Mouse (Mus musculus) testis, postnatal 14 days (tissue): ENCODE data around the gene Fgf2.
A peak's percentile ranks its signal among the peaks of the same experiment; 100 is the strongest.

ENCODE experiments used
- DNase-seq: peaks from one replicate; pipeline ENCODE4 v3.0.0; 2021; ENCODE audit warnings: low spot score

Fgf2 gene

DNA sequence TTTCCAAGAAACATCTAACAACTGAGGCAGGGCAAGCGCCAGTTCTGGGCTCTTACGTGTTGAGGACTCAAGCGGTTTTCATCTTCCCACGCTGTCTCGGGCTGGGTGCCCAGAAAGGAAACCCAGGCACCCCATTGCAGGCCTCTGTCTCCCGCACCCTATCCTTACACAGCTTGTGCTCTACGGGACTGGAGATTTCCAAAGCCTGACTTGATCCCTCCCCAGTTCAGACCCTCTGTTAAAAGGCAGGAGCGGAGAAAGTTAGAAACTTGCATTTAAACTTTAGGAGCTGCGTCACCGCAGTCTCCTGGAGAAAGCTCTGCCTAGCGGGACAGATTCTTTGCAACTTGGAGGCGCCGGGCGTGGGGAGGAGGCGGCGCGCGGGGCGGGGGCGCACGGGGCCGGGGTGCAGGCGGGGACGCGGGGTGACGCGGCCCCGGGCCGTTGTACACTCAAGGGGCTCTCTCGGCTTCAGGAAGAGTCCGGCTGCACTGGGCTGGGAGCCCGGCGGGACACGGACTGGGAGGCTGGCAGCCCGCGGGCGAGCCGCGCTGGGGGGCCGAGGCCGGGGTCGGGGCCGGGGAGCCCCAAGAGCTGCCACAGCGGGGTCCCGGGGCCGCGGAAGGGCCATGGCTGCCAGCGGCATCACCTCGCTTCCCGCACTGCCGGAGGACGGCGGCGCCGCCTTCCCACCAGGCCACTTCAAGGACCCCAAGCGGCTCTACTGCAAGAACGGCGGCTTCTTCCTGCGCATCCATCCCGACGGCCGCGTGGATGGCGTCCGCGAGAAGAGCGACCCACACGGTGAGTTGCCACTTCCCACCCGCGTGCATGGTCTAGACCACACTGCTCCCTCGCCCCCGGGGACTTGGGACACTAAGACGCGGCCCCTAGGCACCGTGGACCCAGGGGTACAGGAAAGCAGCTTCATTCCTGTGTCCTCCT lies at the start of gene Fgf2:
Fgf2 (plus strand) TSS at position 126 of the 945 bp plus-strand sequence.
- DNase-seq: peak; percentile 16

DNA sequence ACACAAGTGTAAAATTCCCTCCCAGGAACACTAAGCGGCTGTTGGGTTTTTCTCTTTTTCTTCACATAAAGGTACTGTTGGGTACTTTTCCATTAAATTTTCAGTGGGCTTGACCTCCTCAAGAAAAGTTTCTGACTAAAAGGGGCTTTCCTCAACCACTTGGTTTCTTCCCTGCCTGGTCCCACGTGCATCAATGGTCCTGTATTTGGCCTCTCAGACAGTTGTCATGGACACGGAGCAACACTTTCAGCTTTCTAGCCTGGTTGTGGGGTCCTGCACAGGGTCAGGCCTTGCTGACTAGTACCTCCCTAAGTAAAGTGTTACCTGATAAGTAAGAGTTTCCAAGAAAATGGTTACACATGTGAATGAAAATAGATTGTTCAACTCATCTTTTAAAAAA lies 48.7 kb upstream of the Fgf2 start:
- DNase-seq: no peak

- no peak for DNase-seq
These were observed 45.5 kb upstream of the Fgf2 start for GRCm38 (mm10) chr3:37302685-37303084.

GRCm38 (mm10) chr3:37303392-37304139 lies 44.6 kb upstream of the Fgf2 start:
- no peak for DNase-seq

DNA sequence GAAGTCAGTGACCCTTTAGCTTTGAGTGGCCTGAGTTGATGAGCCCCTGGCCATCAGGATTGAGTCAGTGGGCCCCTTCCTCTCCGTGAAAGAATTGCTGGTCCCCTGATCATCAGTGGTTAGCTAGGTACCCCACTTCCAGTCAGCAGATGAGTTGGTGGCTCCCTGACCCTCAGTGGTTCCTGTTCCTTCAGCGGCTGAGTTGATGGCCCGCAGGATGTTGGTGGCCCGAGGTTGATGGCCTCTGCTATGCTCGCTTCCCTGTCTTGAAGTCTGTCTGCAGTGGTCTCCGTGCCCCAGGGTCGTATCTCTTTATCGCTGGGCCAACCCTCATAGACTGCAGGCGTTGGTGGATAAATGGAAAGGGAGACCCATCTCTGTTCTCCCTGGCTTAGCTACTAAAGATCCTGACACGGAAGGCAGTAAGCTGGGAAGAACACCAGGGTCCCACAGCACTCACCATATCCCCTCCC lies 36.2 kb upstream of the Fgf2 start:
- no peak for DNase-seq

- peak; percentile 95 for DNase-seq
These were observed 35.7 kb upstream of the Fgf2 start, which contains the start of the genes Bbs12 and Cetn4 for GRCm38 (mm10) chr3:37312370-37312941. Bbs12 (plus strand) TSS chr3:37312554. Cetn4 (minus strand) TSS chr3:37312708.

DNA sequence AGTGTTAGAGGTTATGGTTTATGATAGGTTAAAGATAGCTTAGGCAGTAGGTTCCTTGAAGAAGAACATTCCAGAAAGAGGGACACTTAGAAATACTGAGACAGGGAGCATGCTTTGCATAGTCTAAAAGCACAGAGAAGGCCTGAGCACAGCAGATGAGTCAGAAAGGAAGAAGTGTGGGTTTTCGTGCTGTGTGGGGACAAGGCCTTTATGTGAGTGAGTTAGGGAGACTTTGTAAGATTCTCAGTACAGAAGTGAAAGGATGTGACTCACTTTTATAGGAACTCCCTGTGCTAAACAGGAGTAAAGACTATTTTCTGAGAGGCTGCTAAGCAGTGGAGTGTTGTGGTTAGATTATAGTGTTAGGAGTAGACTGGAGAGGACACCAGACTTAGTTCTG lies 34.8 kb upstream of the Fgf2 start:
- DNase-seq: no peak

GRCm38 (mm10) chr3:37316233-37316632 lies 31.9 kb upstream of the Fgf2 start:
- no peak for DNase-seq

- DNase-seq: no peak
These were observed 23.8 kb upstream of the Fgf2 start for GRCm38 (mm10) chr3:37324310-37324709.

DNA sequence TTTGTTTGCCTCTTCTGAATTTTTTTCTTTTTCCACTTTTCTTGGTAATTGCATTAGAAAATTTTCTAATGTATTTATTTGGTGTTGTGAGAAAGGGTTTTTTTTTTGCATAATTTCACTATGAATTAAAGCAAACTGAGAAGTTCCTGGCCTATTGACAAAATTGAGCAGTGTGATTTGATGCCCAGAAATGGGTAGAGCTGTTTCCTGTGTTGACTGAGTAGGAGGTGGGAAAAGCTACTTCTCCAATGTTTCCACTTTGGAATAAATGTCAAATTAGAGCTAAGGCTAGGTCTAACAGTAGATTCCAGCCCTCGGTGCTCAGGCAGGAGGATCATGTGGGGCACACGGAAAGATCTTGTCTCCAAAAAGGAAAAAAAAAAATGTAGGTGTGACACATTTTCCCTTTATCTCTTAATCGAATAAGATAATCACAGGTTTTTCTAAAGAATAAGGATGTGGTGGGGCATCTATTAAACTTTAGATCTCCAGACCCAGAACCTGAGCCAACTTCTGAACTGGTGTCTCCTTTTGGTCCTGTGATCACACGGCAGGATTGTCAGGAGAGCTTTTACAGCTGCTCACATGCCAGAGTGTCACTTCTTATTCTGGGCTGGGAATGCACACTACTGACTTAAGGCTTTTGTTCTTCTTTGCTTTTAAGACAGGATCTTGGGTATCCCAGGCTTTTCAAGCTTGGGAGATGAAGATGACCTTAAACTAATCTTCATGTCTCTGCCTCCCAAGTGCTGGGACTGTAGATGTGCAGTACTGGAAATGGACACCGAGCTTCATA lies 22.6 kb upstream of the Fgf2 start:
- no peak for DNase-seq

DNA sequence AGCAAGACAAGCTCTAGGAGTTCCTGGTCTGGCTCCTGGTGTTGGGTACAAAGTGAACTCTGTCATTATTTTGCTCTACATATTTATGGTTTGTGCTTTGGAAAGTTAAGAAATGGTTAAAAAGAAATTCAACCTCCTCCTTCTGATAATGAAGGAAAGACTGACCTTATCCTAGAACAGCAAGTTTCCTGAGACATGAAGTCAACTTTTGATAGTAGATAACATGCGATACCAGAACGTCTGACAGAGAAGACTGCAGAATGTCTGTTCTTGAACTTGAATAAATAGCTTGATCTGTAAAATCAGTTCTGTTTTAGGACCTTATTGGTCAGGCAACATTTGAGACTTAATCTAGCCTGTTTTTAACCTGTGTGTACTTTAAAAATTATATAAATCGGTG lies 21.5 kb upstream of the Fgf2 start:
- DNase-seq: no peak

- DNase-seq: no peak
These were observed 19.7 kb upstream of the Fgf2 start for GRCm38 (mm10) chr3:37328489-37328888.

DNA sequence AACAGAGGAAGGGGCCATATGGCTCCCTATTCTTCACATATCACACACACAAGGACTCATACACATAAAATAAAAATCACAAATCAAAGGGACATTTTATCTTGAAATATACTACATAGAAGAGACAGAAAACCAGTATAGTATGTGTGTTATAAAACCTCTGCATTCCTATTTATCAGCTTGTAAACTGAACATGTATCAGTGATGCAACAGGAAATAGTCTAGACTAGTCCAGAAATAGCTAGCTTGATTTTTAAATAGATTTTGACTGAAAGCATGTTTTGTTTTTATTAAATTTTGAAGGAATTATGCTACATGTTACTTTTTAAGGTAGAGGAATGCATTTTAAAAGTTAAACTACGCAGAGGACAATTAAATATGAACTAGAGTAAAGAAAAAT lies 18.2 kb upstream of the Fgf2 start:
- no peak for DNase-seq

GRCm38 (mm10) chr3:37331999-37332449 lies 16.1 kb upstream of the Fgf2 start:
- DNase-seq: no peak

DNA sequence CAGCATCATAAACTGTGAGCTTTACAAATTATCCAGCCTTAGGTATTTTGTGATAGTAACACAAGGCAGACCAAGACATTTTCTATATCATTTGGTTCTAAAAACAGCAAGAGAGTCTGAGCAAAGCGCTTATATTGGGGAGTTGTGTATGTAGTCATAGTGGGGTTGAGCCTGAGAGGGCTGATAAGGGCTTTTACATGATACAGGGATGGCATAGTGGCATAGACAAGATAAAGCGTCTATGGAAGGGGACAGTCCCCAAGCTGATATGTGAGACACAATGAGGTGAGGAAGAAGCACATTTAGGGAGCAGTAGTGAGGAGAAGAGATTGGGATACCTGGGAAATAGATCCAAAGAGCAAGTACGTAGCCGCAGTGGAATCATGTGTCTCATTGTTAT lies 14.1 kb upstream of the Fgf2 start:
- DNase-seq: no peak

- DNase-seq: no peak
These were observed 7.0 kb upstream of the Fgf2 start for GRCm38 (mm10) chr3:37341110-37341509.

DNA sequence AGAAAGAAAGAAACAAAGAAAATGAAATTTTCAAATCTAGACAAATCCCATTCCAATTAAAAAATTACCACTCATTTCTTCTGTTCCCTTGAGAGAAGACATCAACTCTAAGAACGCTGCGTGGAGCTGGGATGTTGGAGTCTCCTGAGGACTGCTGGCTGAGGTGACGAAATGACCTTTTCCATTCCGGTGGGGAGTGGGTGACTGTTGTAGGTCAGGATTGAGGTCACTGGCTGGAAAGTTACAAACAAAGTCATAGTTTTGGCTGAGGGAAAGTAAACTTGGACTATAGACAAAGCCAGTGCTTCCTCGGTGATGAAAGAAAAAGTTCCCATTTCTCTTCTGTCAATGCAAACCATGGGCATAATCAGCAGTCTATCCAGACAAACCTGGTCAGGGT lies 5.3 kb upstream of the Fgf2 start:
- DNase-seq: no peak

GRCm38 (mm10) chr3:37347671-37348070 lies 475 bp upstream of the Fgf2 start:
- no peak for DNase-seq

DNA sequence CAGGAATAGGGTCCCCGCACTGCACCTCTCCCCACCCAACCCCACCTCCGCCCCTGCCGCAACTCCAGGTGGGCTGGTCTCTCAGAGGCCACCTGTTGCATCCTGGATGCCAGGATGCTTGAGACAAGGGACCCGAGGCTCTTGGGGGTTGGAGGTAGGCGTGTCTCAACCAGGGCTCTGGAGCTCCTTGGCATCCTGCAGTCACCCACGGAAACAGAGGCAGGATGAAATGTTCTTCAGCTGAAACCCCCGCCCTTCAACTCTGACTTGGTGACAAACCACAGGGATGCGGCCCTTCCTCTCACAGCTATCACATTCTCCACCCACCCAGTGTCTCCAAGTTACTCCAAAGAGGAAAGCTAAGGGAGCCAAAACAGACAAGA lies 1.0 kb downstream of the Fgf2 start:
- no peak for DNase-seq

DNA sequence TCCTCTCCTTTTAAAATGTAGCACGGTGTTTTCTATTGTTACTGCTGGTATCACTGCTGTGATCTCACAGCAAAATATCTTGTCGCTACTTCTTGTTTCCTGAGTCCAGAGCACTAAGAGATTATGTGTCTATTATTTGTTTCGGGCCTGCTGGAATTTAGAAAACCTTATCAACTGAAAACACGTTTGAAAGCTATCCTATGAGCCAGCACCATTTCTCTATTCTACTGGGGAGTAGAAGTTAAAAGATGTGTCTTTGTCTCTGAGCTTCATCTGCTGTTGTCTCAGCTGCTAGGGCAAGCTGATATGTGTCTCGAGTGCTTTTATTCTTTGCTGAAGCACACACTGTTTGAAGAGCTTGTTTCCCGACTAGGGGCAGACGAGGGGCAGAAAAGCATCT lies 2.2 kb downstream of the Fgf2 start:
- DNase-seq: no peak

- no peak for DNase-seq
These were observed 5.9 kb downstream of the Fgf2 start for GRCm38 (mm10) chr3:37353951-37354481.
